Mouse (Mus musculus): ENCODE data around the gene Ang. TPM values are rescaled to one million over a fixed set of nuclear protein-coding genes. Genes with fewer than 3 reads are reported as not detected.

Ang gene
- total and polyA plus RNA-seq, 3 experiments = not detected

GRCm38 (mm10) chr14:51079180-51079579, 11.8 kb upstream of the Ang start:
- no peaks in the 10 kb centered on the region for H3K9me3 ChIP-seq (replicated peaks; ENCODE audit: insufficient read depth, low read length)
- no peaks in the 10 kb centered on the region; a peak in 1 of 4 replicates for H3K27me3 ChIP-seq (ENCODE audit: control insufficient read depth in 1 of 2, insufficient read depth in 2 of 2, low read length in 2 of 2)
- no peak overlapping the region for H3K27ac ChIP-seq (ENCODE audit: control insufficient read depth, low read depth, low read length)
- no peak for TF ChIP-seq TAL1 (IDR thresholded peaks at IDR 0.05; ENCODE audit: low read length)
- TF ChIP-seq ZKSCAN1 (IDR thresholded peaks at IDR 0.05; ENCODE audit: low read depth, low read length) = no peak
- TF ChIP-seq MAFK (IDR thresholded peaks at IDR 0.05; ENCODE audit: borderline replicate concordance, low read depth, low read length) = no peak
- no peak for TF ChIP-seq MYC (IDR thresholded peaks at IDR 0.05; ENCODE audit: low read depth, low read length)
- TF ChIP-seq HCFC1 (IDR thresholded peaks at IDR 0.05; ENCODE audit: low read depth, low read length) = no peak
- no peak for TF ChIP-seq MXI1 (IDR thresholded peaks at IDR 0.05; ENCODE audit: low read depth, low read length)
- no peak for TF ChIP-seq MAX (IDR thresholded peaks at IDR 0.05; ENCODE audit: low read length)
- TF ChIP-seq E2F4 (IDR thresholded peaks at IDR 0.05; ENCODE audit: borderline replicate concordance, low read depth, low read length) = no peak
- no peak for TF ChIP-seq ELF1 (IDR thresholded peaks at IDR 0.05; ENCODE audit: low read depth, low read length)
- no peak for TF ChIP-seq MAZ (IDR thresholded peaks at IDR 0.05; ENCODE audit: low read depth, low read length)
- TF ChIP-seq TBP (IDR thresholded peaks at IDR 0.05; ENCODE audit: low read depth, low read length) = no peak
- TF ChIP-seq JUND (IDR thresholded peaks at IDR 0.05; ENCODE audit: low read depth, low read length) = no peak
- no peak for TF ChIP-seq SIN3A (IDR thresholded peaks at IDR 0.05; ENCODE audit: low read length)
- TF ChIP-seq CHD2 (IDR thresholded peaks at IDR 0.05; ENCODE audit: low read length) = no peak
- no peak for TF ChIP-seq GATA1 (IDR thresholded peaks at IDR 0.05; ENCODE audit: low read depth, low read length)
- TF ChIP-seq EP300 (IDR thresholded peaks at IDR 0.05; ENCODE audit: low read depth in 1 of 2, low read length in 2 of 2) = no peak
- no peak for TF ChIP-seq NELFE (IDR thresholded peaks at IDR 0.05; ENCODE audit: low read depth, low read length)
- no peak for TF ChIP-seq POLR2AphosphoS2 (IDR thresholded peaks at IDR 0.05; ENCODE audit: low read length)
- no peaks in the 10 kb centered on the region for H3K4me1 ChIP-seq (ENCODE audit: control insufficient read depth in 1 of 2, insufficient read depth in 2 of 2, low read length in 2 of 2)
- no peaks in the 10 kb centered on the region for H3K79me2 ChIP-seq (ENCODE audit: control insufficient read depth, insufficient read depth, low read length, poor library complexity)
- H3K9ac ChIP-seq (ENCODE audit: control insufficient read depth, low read depth, low read length, poor library complexity, severe bottlenecking) = no peak overlapping the region
- H3K4me3 ChIP-seq (ENCODE audit: control insufficient read depth in 1 of 2, insufficient read depth in 1 of 2, low read depth in 2 of 2, low read length in 2 of 2) = no peak overlapping the region
- no peak for DNase-seq (ENCODE audit: low read depth, low spot score)
- no peaks in the 10 kb centered on the region for H3K36me3 ChIP-seq (ENCODE audit: control insufficient read depth in 1 of 2, insufficient read depth in 2 of 2, low read length in 2 of 2)

GRCm38 (mm10) chr14:51081035-51081434, 9.9 kb upstream of the Ang start:
- no peaks in the 10 kb centered on the region for H3K36me3 ChIP-seq (ENCODE audit: control insufficient read depth in 1 of 2, insufficient read depth in 2 of 2, low read length in 2 of 2)
- DNase-seq (ENCODE audit: low read depth, low spot score) = no peak
- TF ChIP-seq MYC (IDR thresholded peaks at IDR 0.05; ENCODE audit: low read depth, low read length) (no peak), MAFK (IDR thresholded peaks at IDR 0.05; ENCODE audit: borderline replicate concordance, low read depth, low read length) (no peak), KAT2A (conservative IDR thresholded peaks at IDR 0.05; ENCODE audit: low read depth, low read length) (no peak), RAD21 (IDR thresholded peaks at IDR 0.05; ENCODE audit: low read depth, low read length) (no peak), TCF12 (IDR thresholded peaks at IDR 0.05; ENCODE audit: low read depth, low read length) (no peak), TAL1 (IDR thresholded peaks at IDR 0.05; ENCODE audit: low read length) (no peak), ELF1 (IDR thresholded peaks at IDR 0.05; ENCODE audit: low read depth, low read length) (no peak), UBTF (IDR thresholded peaks at IDR 0.05; ENCODE audit: borderline replicate concordance, insufficient read depth, low read depth, low read length) (no peak), JUND (IDR thresholded peaks at IDR 0.05; ENCODE audit: low read depth, low read length) (no peak), USF2 (IDR thresholded peaks at IDR 0.05; ENCODE audit: borderline replicate concordance in 1 of 2, insufficient read depth in 1 of 2, low read depth in 1 of 2, low read length in 2 of 2) (no peak), NELFE (IDR thresholded peaks at IDR 0.05; ENCODE audit: low read depth, low read length) (no peak), ZMIZ1 (IDR thresholded peaks at IDR 0.05; ENCODE audit: low read depth, low read length) (no peak)
- H3K27me3 ChIP-seq (ENCODE audit: control insufficient read depth in 1 of 2, insufficient read depth in 2 of 2, low read length in 2 of 2) = no peaks in the 10 kb centered on the region; a peak in 1 of 4 replicates
- no peak overlapping the region for H3K9ac ChIP-seq (ENCODE audit: control insufficient read depth, low read depth, low read length, poor library complexity, severe bottlenecking)
- peaks cover 0 to 3% of the 10 kb centered on the region in 2 experiments; a peak in 1 of 4 replicates for H3K4me1 ChIP-seq (ENCODE audit: control insufficient read depth in 1 of 2, insufficient read depth in 2 of 2, low read length in 2 of 2)
- no peaks in the 10 kb centered on the region for H3K9me3 ChIP-seq (replicated peaks; ENCODE audit: insufficient read depth, low read length)
- H3K79me2 ChIP-seq (ENCODE audit: control insufficient read depth, insufficient read depth, low read length, poor library complexity) = no peaks in the 10 kb centered on the region
- no peak overlapping the region for H3K4me3 ChIP-seq (ENCODE audit: control insufficient read depth in 1 of 2, insufficient read depth in 1 of 2, low read depth in 2 of 2, low read length in 2 of 2)
- no peak overlapping the region for H3K27ac ChIP-seq (ENCODE audit: control insufficient read depth, low read depth, low read length)
